Mouse (Mus musculus): ENCODE data around the gene BC037034. TPM values are rescaled to one million over a fixed set of nuclear protein-coding genes. Genes with fewer than 3 reads are reported as not detected.

Gene BC037034
- polyA plus RNA-seq, 1 experiment from 2014 or later = 2.3 TPM

DNA sequence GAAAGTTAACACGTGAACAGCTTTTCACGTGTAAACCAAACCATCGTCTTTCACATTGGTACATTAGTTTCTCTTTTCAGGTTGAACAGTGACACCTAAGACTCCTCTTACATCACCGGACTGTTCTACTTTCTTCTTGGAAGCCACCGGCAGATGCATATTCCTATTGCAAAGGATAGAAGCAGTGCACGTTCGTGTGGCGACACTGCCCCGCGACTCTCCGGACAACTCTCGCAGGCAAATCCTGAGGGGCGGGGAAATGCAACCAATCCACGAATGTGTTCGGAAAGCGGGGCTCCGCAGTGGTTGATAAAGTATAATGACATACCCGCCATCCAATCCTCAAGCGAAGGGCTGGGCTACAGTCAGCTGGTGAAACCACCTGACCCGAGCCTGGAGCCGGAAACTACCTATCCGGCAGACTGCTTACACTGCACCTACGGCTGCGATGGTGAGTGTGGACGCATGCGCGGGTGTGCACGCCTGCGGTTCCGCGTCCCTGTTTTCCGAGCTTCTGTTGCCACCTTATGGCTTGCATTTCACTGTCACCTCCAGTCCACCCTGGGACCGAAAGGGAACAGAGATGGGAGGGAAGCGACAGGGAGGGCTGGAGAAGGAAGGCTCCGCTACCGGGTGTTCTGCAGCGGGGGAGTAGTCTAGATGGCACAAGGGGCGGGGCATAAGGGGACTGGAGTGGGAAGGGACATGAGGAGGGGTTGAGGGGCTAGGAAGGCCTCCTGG lies 8.3 kb downstream of the BC037034 start, which contains the start of gene Lamtor4:
Gene Lamtor4 (plus strand): TSS at position 130 of the 741 bp plus-strand sequence.
- Histone ChIP-seq H3K4me1 (ENCODE audit: insufficient read depth) (peaks cover 22% of the 10 kb centered on the region), H3K27me3 (ENCODE audit: insufficient read depth, low read length) (no peaks in the 10 kb centered on the region), H3K9me3 (ENCODE audit: low read length) (no peaks in the 10 kb centered on the region), H3K27ac (ENCODE audit: low read depth) (peak within 1 kb of the TSS; percentile 92), H3K4me3 (ENCODE audit: low read depth, low read length) (peak within 1 kb of the TSS; percentile 73), H3K9ac (replicated peaks) (peak within 1 kb of the TSS; percentile 73), H3K36me3 (replicated peaks; ENCODE audit: insufficient read depth, low read length) (peaks cover 25% of the 10 kb centered on the region), H3K4me2 (ENCODE audit: low read depth, low read length) (peak within 1 kb of the TSS; percentile 85)
- TF ChIP-seq EP300 (IDR thresholded peaks at IDR 0.05; ENCODE audit: low read depth) (peak; percentile 52; the same call in 1 of the 2 replicates), CTCF (IDR thresholded peaks at IDR 0.05; ENCODE audit: low read depth) (peak; percentile 53)
- under 1% methylated on average over 38 of the region's 38 CpGs for WGBS (ENCODE audit: insufficient replicate concordance)
- peak; percentile 91 for DNase-seq
- peak; percentile 99 for ATAC-seq

GRCm38 (mm10) chr5:138253061-138253460 lies 10.8 kb downstream of the BC037034 start:
- no peaks in the 10 kb centered on the region for H3K9me3 ChIP-seq (ENCODE audit: low read length)
- H3K4me3 ChIP-seq (ENCODE audit: low read depth, low read length) = no peak overlapping the region
- no peak overlapping the region for H3K4me2 ChIP-seq (ENCODE audit: low read depth, low read length)
- 0 out of 2 replicates have a peak, but pooled peaks have one; percentile 12 for TF ChIP-seq CTCF (IDR thresholded peaks at IDR 0.05; ENCODE audit: low read depth)
- no peak for TF ChIP-seq EP300 (IDR thresholded peaks at IDR 0.05; ENCODE audit: low read depth)
- H3K4me1 ChIP-seq (ENCODE audit: insufficient read depth) = peaks cover 18% of the 10 kb centered on the region
- no peaks in the 10 kb centered on the region for H3K27me3 ChIP-seq (ENCODE audit: insufficient read depth, low read length)
- ATAC-seq (no peak), DNase-seq (no peak)
- peaks cover 4% of the 10 kb centered on the region; the same call in 1 of the 2 replicates for H3K36me3 ChIP-seq (replicated peaks; ENCODE audit: insufficient read depth, low read length)
- no peak overlapping the region for H3K27ac ChIP-seq (ENCODE audit: low read depth)
- H3K9ac ChIP-seq (replicated peaks) = no peak overlapping the region
- WGBS (ENCODE audit: insufficient replicate concordance) = 93% methylated on average over 3 of the region's 3 CpGs

DNA sequence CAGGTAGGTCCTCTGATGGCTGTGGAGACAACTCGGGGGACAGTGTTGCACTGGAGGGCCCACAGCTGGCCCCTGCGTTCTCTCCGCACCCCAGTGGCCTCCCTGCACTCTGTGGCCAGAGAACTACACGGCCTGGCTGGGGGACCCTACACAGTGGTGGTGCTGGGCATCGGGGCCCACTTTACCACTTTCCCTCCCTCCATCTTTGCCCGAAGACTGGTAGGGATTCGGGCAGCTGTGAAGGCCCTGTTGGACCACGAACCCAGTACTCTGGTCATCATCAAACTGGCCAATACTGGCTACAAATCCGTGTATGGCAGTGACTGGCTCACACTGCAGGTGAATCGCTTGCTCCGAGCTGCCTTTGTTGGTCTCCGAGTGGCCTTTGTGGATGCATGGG lies 12.7 kb downstream of the BC037034 start:
- Histone ChIP-seq H3K36me3 (replicated peaks; ENCODE audit: insufficient read depth, low read length) (no peaks in the 10 kb centered on the region), H3K9ac (replicated peaks) (no peak overlapping the region), H3K4me2 (ENCODE audit: low read depth, low read length) (no peak overlapping the region), H3K9me3 (ENCODE audit: low read length) (no peaks in the 10 kb centered on the region), H3K4me3 (ENCODE audit: low read depth, low read length) (no peak overlapping the region), H3K4me1 (ENCODE audit: insufficient read depth) (peaks cover 6% of the 10 kb centered on the region), H3K27ac (ENCODE audit: low read depth) (no peak overlapping the region), H3K27me3 (ENCODE audit: insufficient read depth, low read length) (no peaks in the 10 kb centered on the region)
- TF ChIP-seq EP300 (IDR thresholded peaks at IDR 0.05; ENCODE audit: low read depth) = no peak
- no peak for TF ChIP-seq CTCF (IDR thresholded peaks at IDR 0.05; ENCODE audit: low read depth)
- WGBS (ENCODE audit: insufficient replicate concordance) = 78% methylated on average over 12 of the region's 12 CpGs
- DNase-seq = no peak
- no peak for ATAC-seq

DNA sequence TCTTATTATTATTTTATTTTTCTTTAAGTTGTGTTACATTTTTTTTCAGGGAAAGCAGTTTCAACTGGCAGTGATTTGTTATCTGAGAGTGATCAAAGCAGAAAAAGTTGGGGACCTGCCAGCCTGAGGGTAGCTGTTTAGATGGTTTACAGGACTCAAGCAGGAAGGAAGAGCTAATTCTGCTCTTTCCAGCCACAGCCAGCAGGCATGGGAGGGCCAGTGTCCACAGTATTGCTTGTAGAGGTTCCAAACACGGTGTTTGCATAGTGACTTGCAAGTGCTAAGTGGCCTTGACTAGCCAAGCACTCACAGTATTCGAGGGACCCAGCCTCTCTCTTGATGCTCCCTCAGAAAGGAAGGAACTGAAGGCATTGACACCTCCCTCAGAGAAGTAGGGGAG lies 22.3 kb downstream of the BC037034 start:
- H3K4me2 ChIP-seq (ENCODE audit: low read depth, low read length) = no peak overlapping the region
- H3K9ac ChIP-seq (replicated peaks) = no peak overlapping the region
- no peaks in the 10 kb centered on the region for H3K36me3 ChIP-seq (replicated peaks; ENCODE audit: insufficient read depth, low read length)
- H3K4me1 ChIP-seq (ENCODE audit: insufficient read depth) = no peaks in the 10 kb centered on the region
- ATAC-seq (no peak), DNase-seq (no peak)
- no peaks in the 10 kb centered on the region for H3K27me3 ChIP-seq (ENCODE audit: insufficient read depth, low read length)
- WGBS (ENCODE audit: insufficient replicate concordance) = 17% methylated on average over 2 of the region's 2 CpGs
- no peak overlapping the region for H3K27ac ChIP-seq (ENCODE audit: low read depth)
- TF ChIP-seq EP300 (IDR thresholded peaks at IDR 0.05; ENCODE audit: low read depth) = no peak
- TF ChIP-seq CTCF (IDR thresholded peaks at IDR 0.05; ENCODE audit: low read depth) = no peak
- H3K4me3 ChIP-seq (ENCODE audit: low read depth, low read length) = no peak overlapping the region
- no peaks in the 10 kb centered on the region for H3K9me3 ChIP-seq (ENCODE audit: low read length)

DNA sequence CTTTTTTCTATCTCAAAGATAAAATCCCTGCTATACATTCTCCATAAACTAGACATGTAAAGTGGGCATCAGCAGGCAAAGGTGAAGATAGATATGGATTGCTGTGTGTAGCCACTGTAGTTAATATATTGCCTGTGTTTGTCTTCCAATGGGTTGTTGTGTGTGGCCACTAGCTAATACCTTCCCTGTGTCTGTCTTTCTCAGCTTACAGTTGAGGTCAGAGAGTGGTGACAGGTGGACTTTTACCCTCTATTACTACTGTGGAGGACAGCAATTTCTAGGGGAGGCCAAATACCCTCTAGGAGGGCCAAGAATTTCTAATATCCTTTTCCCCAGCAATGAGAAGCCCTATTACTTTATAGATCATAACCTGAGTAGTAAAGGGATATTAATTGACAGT lies 29.6 kb downstream of the BC037034 start:
- TF ChIP-seq CTCF (IDR thresholded peaks at IDR 0.05; ENCODE audit: low read depth) (no peak), EP300 (IDR thresholded peaks at IDR 0.05; ENCODE audit: low read depth) (no peak)
- no peaks in the 10 kb centered on the region for H3K9me3 ChIP-seq (ENCODE audit: low read length)
- ATAC-seq (peak; percentile 56; the same call in 1 of the 2 replicates), DNase-seq (no peak)
- no peak overlapping the region for H3K9ac ChIP-seq (replicated peaks)
- H3K4me2 ChIP-seq (ENCODE audit: low read depth, low read length) = no peak overlapping the region
- no peaks in the 10 kb centered on the region for H3K27me3 ChIP-seq (ENCODE audit: insufficient read depth, low read length)
- no peaks in the 10 kb centered on the region for H3K36me3 ChIP-seq (replicated peaks; ENCODE audit: insufficient read depth, low read length)
- no peak overlapping the region for H3K4me3 ChIP-seq (ENCODE audit: low read depth, low read length)
- H3K4me1 ChIP-seq (ENCODE audit: insufficient read depth) = peaks cover 11% of the 10 kb centered on the region
- 0 out of 2 replicates have a peak overlapping the region, but pooled peaks have one; percentile 52 for H3K27ac ChIP-seq (ENCODE audit: low read depth)

GRCm38 (mm10) chr5:138233778-138234177 lies 30.1 kb downstream of the BC037034 start:
- Histone ChIP-seq H3K27me3 (ENCODE audit: insufficient read depth, low read length) (no peaks in the 10 kb centered on the region), H3K9me3 (ENCODE audit: low read length) (no peaks in the 10 kb centered on the region), H3K4me3 (ENCODE audit: low read depth, low read length) (no peak overlapping the region), H3K4me2 (ENCODE audit: low read depth, low read length) (no peak overlapping the region), H3K9ac (replicated peaks) (no peak overlapping the region), H3K27ac (ENCODE audit: low read depth) (no peak overlapping the region), H3K4me1 (ENCODE audit: insufficient read depth) (peaks cover 11% of the 10 kb centered on the region), H3K36me3 (replicated peaks; ENCODE audit: insufficient read depth, low read length) (no peaks in the 10 kb centered on the region)
- no peak for DNase-seq
- 80% methylated on average over 2 of the region's 2 CpGs for WGBS (ENCODE audit: insufficient replicate concordance)
- no peak for TF ChIP-seq EP300 (IDR thresholded peaks at IDR 0.05; ENCODE audit: low read depth)
- TF ChIP-seq CTCF (IDR thresholded peaks at IDR 0.05; ENCODE audit: low read depth) = no peak
- no peak for ATAC-seq
